Mouse (Mus musculus): ENCODE measurements at regions not wholly inside any gene's neighbourhood (a gene's known extent, or its start where the extent isn't known, plus 50 kb on each side); places are given as distances from the start of the nearest gene placed in this dataset.

- Histone ChIP-seq H3K4me1 (ENCODE audit: insufficient read depth) (no peaks in the 10 kb centered on the region), H3K4me2 (no peak overlapping the region), H3K9ac (no peak overlapping the region), H3K27me3 (ENCODE audit: insufficient read depth, low read length) (no peaks in the 10 kb centered on the region), H3K27ac (ENCODE audit: low read depth) (no peak overlapping the region), H3K36me3 (ENCODE audit: insufficient read depth) (no peaks in the 10 kb centered on the region), H3K4me3 (ENCODE audit: low read depth, low read length) (no peak overlapping the region), H3K9me3 (ENCODE audit: low read depth, low read length) (no peaks in the 10 kb centered on the region)
- DNase-seq (no peak), ATAC-seq (ENCODE audit: insufficient read depth) (no peak)
- 71% methylated on average over 3 of the region's 3 CpGs for WGBS
- TF ChIP-seq CTCF (IDR thresholded peaks at IDR 0.05; ENCODE audit: low read depth), result no peak
Measured at GRCm38 (mm10) chr2:9116697-9117096, 764.4 kb upstream of the 4930412O13Rik start.

GRCm38 (mm10) chr2:9117523-9117922 is 763.5 kb upstream of the 4930412O13Rik start:
- Histone ChIP-seq H3K4me1 (ENCODE audit: insufficient read depth) (no peaks in the 10 kb centered on the region), H3K36me3 (ENCODE audit: insufficient read depth) (no peaks in the 10 kb centered on the region), H3K4me3 (ENCODE audit: low read depth, low read length) (no peak overlapping the region), H3K9ac (no peak overlapping the region), H3K27ac (ENCODE audit: low read depth) (no peak overlapping the region), H3K27me3 (ENCODE audit: insufficient read depth, low read length) (no peaks in the 10 kb centered on the region), H3K9me3 (ENCODE audit: low read depth, low read length) (no peaks in the 10 kb centered on the region), H3K4me2 (no peak overlapping the region)
- ATAC-seq (ENCODE audit: insufficient read depth) (no peak), DNase-seq (no peak)
- TF ChIP-seq CTCF (IDR thresholded peaks at IDR 0.05; ENCODE audit: low read depth), result no peak
- 60% methylated on average over 5 of the region's 5 CpGs for WGBS

GRCm38 (mm10) chr2:9136963-9137362 is 744.1 kb upstream of the 4930412O13Rik start:
- no peak overlapping the region for H3K9ac ChIP-seq
- 5% methylated on average over 4 of the region's 4 CpGs for WGBS
- no peaks in the 10 kb centered on the region for H3K4me1 ChIP-seq (ENCODE audit: insufficient read depth)
- no peak overlapping the region for H3K4me3 ChIP-seq (ENCODE audit: low read depth, low read length)
- DNase-seq, result no peak
- H3K9me3 ChIP-seq (ENCODE audit: low read depth, low read length), result no peaks in the 10 kb centered on the region
- no peak for ATAC-seq (ENCODE audit: insufficient read depth)
- H3K36me3 ChIP-seq (ENCODE audit: insufficient read depth), result no peaks in the 10 kb centered on the region
- H3K4me2 ChIP-seq, result no peak overlapping the region
- no peaks in the 10 kb centered on the region for H3K27me3 ChIP-seq (ENCODE audit: insufficient read depth, low read length)
- no peak for TF ChIP-seq CTCF (IDR thresholded peaks at IDR 0.05; ENCODE audit: low read depth)
- no peak overlapping the region for H3K27ac ChIP-seq (ENCODE audit: low read depth)

- WGBS, result 65% methylated on average over 1 of the region's 1 CpGs
- Histone ChIP-seq H3K27ac (ENCODE audit: low read depth) (no peak overlapping the region), H3K27me3 (ENCODE audit: insufficient read depth, low read length) (no peaks in the 10 kb centered on the region), H3K4me3 (ENCODE audit: low read depth, low read length) (no peak overlapping the region), H3K4me2 (no peak overlapping the region), H3K9ac (no peak overlapping the region), H3K9me3 (ENCODE audit: low read depth, low read length) (no peaks in the 10 kb centered on the region), H3K36me3 (ENCODE audit: insufficient read depth) (no peaks in the 10 kb centered on the region), H3K4me1 (ENCODE audit: insufficient read depth) (no peaks in the 10 kb centered on the region)
- DNase-seq, result no peak
- no peak for ATAC-seq (ENCODE audit: insufficient read depth)
- no peak for TF ChIP-seq CTCF (IDR thresholded peaks at IDR 0.05; ENCODE audit: low read depth)
Measured at GRCm38 (mm10) chr2:9141411-9141810, 739.6 kb upstream of the 4930412O13Rik start.

GRCm38 (mm10) chr2:9155604-9156003 is 725.4 kb upstream of the 4930412O13Rik start:
- no peak for TF ChIP-seq CTCF (IDR thresholded peaks at IDR 0.05; ENCODE audit: low read depth)

GRCm38 (mm10) chr2:9160181-9160580 is 720.9 kb upstream of the 4930412O13Rik start:
- TF ChIP-seq CTCF (IDR thresholded peaks at IDR 0.05; ENCODE audit: low read depth), result no peak
- H3K4me1 ChIP-seq (ENCODE audit: insufficient read depth), result no peaks in the 10 kb centered on the region
- H3K4me2 ChIP-seq, result no peak overlapping the region
- H3K9ac ChIP-seq, result no peak overlapping the region
- H3K27me3 ChIP-seq (ENCODE audit: insufficient read depth, low read length), result no peaks in the 10 kb centered on the region
- ATAC-seq (ENCODE audit: insufficient read depth), result no peak
- no peaks in the 10 kb centered on the region for H3K9me3 ChIP-seq (ENCODE audit: low read depth, low read length)
- no peak for DNase-seq
- H3K36me3 ChIP-seq (ENCODE audit: insufficient read depth), result no peaks in the 10 kb centered on the region
- no peak overlapping the region for H3K4me3 ChIP-seq (ENCODE audit: low read depth, low read length)
- H3K27ac ChIP-seq (ENCODE audit: low read depth), result no peak overlapping the region

More at GRCm38 (mm10) chr2:9155604-9156003, 725.4 kb upstream of the 4930412O13Rik start:
- DNase-seq (no peak), ATAC-seq (ENCODE audit: insufficient read depth) (no peak)
- Histone ChIP-seq H3K9ac (no peak overlapping the region), H3K36me3 (ENCODE audit: insufficient read depth) (no peaks in the 10 kb centered on the region), H3K4me2 (no peak overlapping the region), H3K4me1 (ENCODE audit: insufficient read depth) (no peaks in the 10 kb centered on the region), H3K27me3 (ENCODE audit: insufficient read depth, low read length) (no peaks in the 10 kb centered on the region), H3K27ac (ENCODE audit: low read depth) (no peak overlapping the region), H3K9me3 (ENCODE audit: low read depth, low read length) (no peaks in the 10 kb centered on the region), H3K4me3 (ENCODE audit: low read depth, low read length) (no peak overlapping the region)
- 90% methylated on average over 5 of the region's 5 CpGs for WGBS

GRCm38 (mm10) chr2:9163819-9164560 is 717.1 kb upstream of the 4930412O13Rik start:
- Histone ChIP-seq H3K4me2 (no peak overlapping the region), H3K27ac (ENCODE audit: low read depth) (no peak overlapping the region), H3K4me1 (ENCODE audit: insufficient read depth) (no peaks in the 10 kb centered on the region), H3K4me3 (ENCODE audit: low read depth, low read length) (no peak overlapping the region), H3K9ac (no peak overlapping the region), H3K27me3 (ENCODE audit: insufficient read depth, low read length) (no peaks in the 10 kb centered on the region), H3K9me3 (ENCODE audit: low read depth, low read length) (no peaks in the 10 kb centered on the region), H3K36me3 (ENCODE audit: insufficient read depth) (no peaks in the 10 kb centered on the region)
- 80% methylated on average over 5 of the region's 5 CpGs for WGBS
- no peak for ATAC-seq (ENCODE audit: insufficient read depth)
- TF ChIP-seq CTCF (IDR thresholded peaks at IDR 0.05; ENCODE audit: low read depth), result no peak
- DNase-seq, result no peak

Measured in lung, embryonic 14.5 days (tissue).